Mouse (Mus musculus) lung, adult 2 months (tissue): ENCODE data around the gene Ppm1h. TPM values are rescaled to one million over a fixed set of nuclear protein-coding genes. Genes with fewer than 3 reads are reported as not detected.

Experiments used
- DNase-seq: peaks from one replicate; pipeline ENCODE4 v3.0.0; 2022
- H3K4me1 ChIP-seq: fragments of 200-500 bp; 2 replicates; pipeline ENCODE4 v1.6.1; 2011; ENCODE audit warnings: low read length; ENCODE audit not compliant: control insufficient read depth, insufficient read depth
- H3K4me3 ChIP-seq: fragments of 200-500 bp; replicated peaks from 2 replicates; pipeline ENCODE3; 2011; ENCODE audit warnings: low read depth, mild to moderate bottlenecking, control low read depth, low read length; ENCODE audit errors: extremely low read depth
- CTCF ChIP-seq: fragments of 200-500 bp; IDR thresholded peaks from 2 replicates; pipeline ENCODE4 v1.5.1; 2011; ENCODE audit warnings: mild to moderate bottlenecking, low read length, control low read depth; ENCODE audit not compliant: insufficient read depth
- POLR2A ChIP-seq: fragments of 200-500 bp; IDR thresholded peaks from 2 replicates; pipeline ENCODE4 v1.6.1; 2011; ENCODE audit warnings: low read depth, mild to moderate bottlenecking, control low read depth, low read length, borderline replicate concordance; ENCODE audit errors: extremely low read depth
- WGBS: fragments of 180-500 bp; shearing (Covaris S2); methylation state at CpG from one replicate; pipeline ENCODE4 v1.1.7; 2018; 5-methylcytosine and 5-hydroxymethylcytosine counted together
- polyA plus RNA-seq: library from polyadenylated mRNA; depleted of rRNA; stranded (reverse); fragments of >200 nt; gene quantifications from 2 replicates; pipeline ENCODE4 v1.2.3, GENCODE M21; 2012

Gene Ppm1h
- polyA plus RNA-seq, 1 experiment = 9.2 TPM

DNA sequence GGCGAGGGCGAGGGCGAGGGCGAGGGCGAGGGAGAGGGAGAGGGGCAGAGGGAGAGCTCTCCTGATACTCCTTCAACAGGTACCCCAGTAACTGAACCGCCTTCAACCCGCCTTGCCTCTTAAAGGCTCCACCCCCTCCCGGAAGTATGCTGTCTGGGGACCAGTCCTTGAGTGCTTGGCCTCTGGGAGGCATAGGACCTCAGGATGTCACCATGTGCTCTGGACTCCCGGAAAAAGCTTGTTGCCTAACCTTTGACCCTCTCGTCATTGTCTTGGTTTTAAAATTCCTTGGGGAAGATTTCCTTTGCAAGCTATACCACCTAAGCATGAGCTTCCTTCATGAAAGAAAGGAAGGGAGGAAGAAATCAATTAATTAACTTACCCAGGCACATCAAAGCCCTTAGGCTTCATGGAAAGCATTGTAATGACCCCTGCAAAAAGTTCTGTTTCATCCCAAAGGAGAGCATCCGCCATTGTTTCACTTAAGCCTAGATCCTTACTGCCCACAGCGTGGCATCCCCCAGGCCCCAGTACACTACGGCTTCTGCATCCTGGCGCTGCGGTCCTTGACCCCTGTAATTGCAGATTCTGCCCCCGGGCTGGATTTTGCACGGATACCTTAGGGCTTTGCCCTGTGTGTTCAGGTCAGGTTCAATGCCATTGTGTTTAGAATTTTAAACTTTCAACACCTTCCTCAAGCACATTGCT, 15.5 kb downstream of the Ppm1h start:
- 65% methylated on average over 17 of the region's 17 CpGs for WGBS
- H3K4me3 ChIP-seq = no peak overlapping the region
- TF ChIP-seq CTCF = no peak
- TF ChIP-seq POLR2A = no peak
- H3K4me1 ChIP-seq = no peaks in the 10 kb centered on the region; the same call in 1 of the 2 replicates
- no peak for DNase-seq

DNA sequence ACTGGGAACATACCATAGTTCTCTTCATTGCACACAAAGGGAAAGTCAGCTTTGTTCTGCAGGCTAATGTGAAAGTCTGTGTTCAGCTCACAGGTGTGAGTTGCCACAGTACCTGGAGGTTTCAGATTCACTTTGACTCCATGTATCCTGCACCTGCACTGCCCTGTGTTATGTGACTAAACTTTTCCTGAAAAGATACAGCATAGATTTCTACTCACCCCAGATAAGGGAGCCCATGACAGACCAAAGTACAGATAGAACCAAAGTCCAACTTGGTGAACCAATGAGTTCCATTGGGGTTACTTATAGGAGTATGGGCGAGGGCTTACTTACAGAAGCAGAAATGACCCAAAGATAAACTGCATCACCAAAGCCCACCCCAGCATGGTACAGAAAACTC, 17.8 kb downstream of the Ppm1h start:
- TF ChIP-seq CTCF = no peak
- no peak for TF ChIP-seq POLR2A
- Histone ChIP-seq H3K4me3 (no peak overlapping the region), H3K4me1 (no peaks in the 10 kb centered on the region)
- 100% methylated on average over 1 of the region's 1 CpGs for WGBS
- no peak for DNase-seq

DNA sequence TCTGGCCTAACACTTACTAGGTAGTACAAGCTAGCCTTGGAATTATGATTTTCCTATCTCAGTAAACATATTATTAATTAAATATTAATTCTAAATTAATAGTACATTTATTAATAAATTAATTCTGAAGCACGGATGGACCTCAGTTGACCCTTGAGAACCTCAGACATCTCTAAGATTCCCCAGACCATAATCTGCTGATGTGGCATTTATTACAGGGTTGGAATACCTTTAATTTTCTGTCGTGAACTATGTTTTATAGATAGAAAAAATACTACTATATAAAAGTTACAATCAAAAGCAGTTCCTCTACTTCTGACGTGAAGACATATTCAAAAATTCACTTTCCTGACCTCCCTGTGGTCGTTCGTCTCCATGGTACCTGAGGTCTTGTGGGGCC, 19.8 kb downstream of the Ppm1h start:
- WGBS = 91% methylated on average over 5 of the region's 5 CpGs
- DNase-seq = no peak

DNA sequence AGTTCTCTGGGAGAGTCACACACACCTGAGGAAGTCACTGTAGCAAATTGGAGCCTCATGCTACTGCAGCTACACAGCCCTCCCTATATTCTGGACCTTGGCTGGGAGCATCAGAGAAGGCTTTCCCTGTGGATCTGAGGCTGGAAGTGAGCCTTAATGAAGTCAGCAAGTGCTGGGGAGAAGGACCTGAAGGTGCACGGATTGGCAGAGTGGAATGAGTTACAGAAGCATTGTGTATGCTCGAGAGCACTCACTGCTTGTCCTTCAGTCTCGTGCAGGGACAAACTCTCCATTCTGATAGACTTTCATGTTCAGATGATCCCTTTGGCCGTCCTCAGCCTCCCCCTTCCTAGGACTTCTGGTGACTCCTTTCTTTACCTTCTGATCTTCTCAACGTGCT, 26.3 kb downstream of the Ppm1h start:
- H3K4me1 ChIP-seq = no peaks in the 10 kb centered on the region
- 72% methylated on average over 5 of the region's 5 CpGs for WGBS
- DNase-seq = no peak
- TF ChIP-seq POLR2A = no peak
- no peak for TF ChIP-seq CTCF
- H3K4me3 ChIP-seq = no peak overlapping the region

More for the DNA sequence above, 19.8 kb downstream of the Ppm1h start:
- TF ChIP-seq POLR2A (no peak), CTCF (no peak)
- no peak overlapping the region for H3K4me3 ChIP-seq
- no peaks in the 10 kb centered on the region for H3K4me1 ChIP-seq

DNA sequence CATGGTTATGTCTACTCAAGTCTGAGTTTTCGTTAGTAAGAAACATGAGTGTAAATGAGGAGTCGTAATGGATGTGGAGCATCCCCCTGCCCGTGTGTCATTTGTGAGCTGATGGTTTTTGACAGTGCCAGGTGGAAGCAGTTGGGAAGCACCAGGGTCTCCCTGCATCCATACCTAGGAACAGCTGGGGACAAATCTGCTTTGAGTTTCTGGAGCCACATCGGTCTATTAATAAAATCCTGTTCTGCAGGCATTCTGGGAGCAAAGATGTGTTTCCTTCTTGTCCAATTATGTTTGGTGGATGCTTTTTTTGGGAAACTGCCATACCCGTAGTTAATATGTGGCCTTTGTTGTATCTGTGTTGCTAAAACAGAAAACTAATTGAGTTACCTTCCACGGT, 26.9 kb downstream of the Ppm1h start:
- no peaks in the 10 kb centered on the region for H3K4me1 ChIP-seq
- no peak overlapping the region for H3K4me3 ChIP-seq
- no peak for DNase-seq
- WGBS = 82% methylated on average over 6 of the region's 6 CpGs
- TF ChIP-seq POLR2A (no peak), CTCF (no peak)

DNA sequence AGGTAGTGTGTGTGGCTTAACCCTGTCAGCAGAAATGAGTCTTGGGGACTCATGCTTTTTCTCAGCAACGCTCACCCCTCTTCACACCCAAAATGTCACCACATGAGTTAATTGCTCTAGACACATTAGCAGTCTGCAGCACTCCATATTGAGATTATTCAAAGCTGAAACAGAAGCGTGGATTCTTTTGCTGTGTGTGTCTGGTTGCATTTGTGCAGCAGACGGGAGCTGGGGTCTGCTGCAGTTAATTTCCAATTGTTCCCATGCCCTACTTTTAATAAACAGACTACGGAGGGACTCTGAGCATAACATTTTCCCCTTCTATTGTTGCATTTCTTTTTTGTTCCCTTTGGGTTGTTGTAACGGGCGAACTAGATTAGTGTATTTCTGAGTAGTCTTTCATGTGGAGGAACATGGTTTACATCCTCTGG, 32.8 kb downstream of the Ppm1h start:
- no peak for DNase-seq
- Histone ChIP-seq H3K4me1 (no peaks in the 10 kb centered on the region), H3K4me3 (no peak overlapping the region)
- TF ChIP-seq POLR2A (no peak), CTCF (no peak)
- 66% methylated on average over 6 of the region's 6 CpGs for WGBS

DNA sequence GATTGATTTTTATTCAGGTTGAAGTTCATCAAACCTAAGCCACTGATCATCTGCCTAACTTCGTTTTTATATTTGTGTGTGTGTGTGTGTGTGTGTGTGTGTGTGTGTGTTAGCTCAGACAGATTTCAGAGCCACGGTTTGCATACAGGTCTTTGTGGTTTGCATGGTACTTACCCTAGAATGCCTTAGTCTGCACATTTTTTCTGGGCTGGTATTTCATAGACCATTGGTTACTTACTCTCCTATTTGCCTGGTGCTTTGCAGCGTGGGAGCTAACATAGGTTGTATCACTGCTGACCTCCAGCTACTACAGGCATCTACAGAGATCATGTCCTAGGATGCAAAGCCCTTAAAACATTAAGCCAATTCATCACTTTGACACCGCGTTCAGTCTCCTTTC, 33.7 kb downstream of the Ppm1h start:
- no peak for TF ChIP-seq POLR2A
- DNase-seq = no peak
- Histone ChIP-seq H3K4me1 (no peaks in the 10 kb centered on the region), H3K4me3 (no peak overlapping the region)
- 63% methylated on average over 5 of the region's 5 CpGs for WGBS

DNA sequence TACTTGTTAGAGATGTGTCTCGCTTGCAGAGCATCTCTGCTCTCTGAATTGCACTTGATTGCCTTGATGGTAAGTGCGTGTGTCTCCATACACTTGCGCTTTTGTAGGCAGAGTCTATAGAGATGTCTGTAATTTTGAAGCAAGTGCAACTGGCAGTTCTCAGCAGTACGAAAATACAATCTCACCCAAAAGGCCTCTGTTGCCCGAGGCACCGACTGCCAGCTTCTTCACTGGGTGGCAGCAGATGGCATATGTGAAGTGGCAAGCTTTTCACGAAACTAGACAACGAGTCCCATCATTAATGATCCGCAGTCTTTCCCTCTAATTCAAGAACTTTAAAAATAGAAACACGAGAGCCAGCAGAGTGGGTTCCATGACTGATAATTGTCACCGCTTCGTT, 37.3 kb downstream of the Ppm1h start:
- Histone ChIP-seq H3K4me3 (no peak overlapping the region), H3K4me1 (no peaks in the 10 kb centered on the region)
- TF ChIP-seq POLR2A (no peak), CTCF (no peak)
- 89% methylated on average over 12 of the region's 12 CpGs for WGBS
- DNase-seq = no peak

DNA sequence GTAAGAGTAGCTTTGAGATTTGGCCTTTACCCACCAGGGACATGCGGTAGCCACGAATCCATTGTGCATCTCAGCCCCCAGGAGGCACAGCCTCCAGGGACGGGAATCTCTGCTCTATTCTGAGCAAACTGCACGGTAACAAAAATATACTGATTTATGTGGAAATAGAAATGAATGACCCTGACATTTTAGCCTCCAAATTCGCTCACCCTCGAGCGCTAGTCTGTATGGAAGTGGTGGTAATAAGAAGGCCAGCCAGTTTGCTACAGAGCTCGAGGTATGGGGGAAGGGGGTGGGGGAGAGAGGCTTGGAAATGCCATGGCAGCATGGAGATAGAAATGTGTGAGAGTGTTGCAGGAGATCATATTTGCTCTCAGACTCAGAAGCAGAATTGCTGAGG, 37.7 kb downstream of the Ppm1h start:
- no peak for DNase-seq
- TF ChIP-seq CTCF = no peak
- no peak for TF ChIP-seq POLR2A
- 72% methylated on average over 8 of the region's 8 CpGs for WGBS
- no peaks in the 10 kb centered on the region for H3K4me1 ChIP-seq
- no peak overlapping the region for H3K4me3 ChIP-seq

DNA sequence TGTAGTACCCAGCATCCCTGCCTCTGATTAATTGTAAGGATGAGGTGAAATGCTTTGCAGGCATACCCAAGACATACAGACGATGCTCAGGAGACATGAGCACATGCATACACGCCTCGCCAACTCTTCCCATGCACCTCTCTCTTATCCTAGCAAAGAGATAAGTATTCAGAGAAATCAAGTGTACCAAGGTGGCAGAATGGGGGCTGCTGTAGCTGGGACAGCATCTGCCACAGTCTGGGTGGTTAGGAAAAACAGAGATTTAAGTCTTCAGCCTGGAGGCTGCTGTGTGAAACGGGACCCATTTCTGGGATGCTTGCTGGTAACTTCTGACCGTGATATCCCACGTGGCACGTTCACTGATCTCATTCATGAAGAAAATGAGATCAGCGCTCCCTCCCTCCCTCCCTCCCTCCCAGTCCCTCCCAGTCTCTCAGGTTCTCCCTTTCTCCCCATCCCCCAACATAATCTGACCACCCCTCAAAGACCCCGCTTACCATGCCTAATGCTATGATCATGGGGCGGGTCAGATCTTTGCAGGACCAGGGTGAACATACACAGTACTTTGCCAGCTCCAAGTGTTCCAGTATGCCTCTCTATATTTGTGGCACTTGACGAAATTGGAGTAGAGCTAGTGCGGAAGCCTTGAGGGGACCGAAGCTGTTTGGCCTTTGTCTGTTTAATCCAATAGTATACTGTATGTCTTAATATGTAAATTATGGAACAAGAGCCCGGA, 38.3 kb downstream of the Ppm1h start:
- Histone ChIP-seq H3K4me1 (no peaks in the 10 kb centered on the region), H3K4me3 (no peak overlapping the region)
- TF ChIP-seq CTCF = no peak
- TF ChIP-seq POLR2A = no peak
- 82% methylated on average over 14 of the region's 14 CpGs for WGBS
- no peak for DNase-seq

DNA sequence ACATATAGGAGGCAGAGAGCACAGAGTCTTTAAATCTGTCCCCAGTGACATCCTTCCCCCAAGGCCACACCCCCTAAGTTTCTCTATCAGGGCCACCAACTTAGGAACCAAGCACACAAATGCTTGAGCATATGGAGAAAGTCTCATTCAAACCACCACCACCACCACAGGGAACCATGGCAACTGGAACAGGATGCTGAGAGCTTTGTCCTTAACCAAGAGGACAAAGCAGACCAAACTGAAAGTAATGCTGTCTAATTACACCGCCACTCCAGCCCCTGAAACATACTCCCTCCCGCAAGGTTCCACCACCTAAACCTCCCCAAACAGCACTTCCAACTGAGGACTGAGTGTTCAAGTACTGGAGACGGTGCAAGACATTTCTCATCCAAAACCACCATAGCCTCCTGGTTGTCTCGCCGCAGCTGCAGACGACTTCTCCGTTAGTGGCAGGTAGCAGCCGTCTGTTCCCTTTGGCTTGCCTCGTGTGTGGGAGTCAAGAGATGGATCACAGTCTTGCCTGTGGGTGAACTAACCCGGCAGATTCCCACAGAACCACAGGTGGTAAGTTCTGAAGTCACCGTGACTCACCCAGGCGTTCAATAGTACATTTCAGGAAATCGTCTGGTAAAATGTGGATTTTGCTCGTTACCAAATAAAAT, 39.3 kb downstream of the Ppm1h start:
- Histone ChIP-seq H3K4me1 (no peaks in the 10 kb centered on the region), H3K4me3 (no peak overlapping the region)
- DNase-seq = no peak
- 84% methylated on average over 14 of the region's 14 CpGs for WGBS
- TF ChIP-seq POLR2A (no peak), CTCF (no peak)
